Mouse (Mus musculus) brain, embryonic 14.5 days (tissue): ENCODE results near the gene March11.

Experiments used
- CTCF ChIP-seq: fragments of 200-500 bp; IDR thresholded peaks from 2 replicates; pipeline ENCODE4 v1.5.1; 2012; ENCODE audit warnings: inconsistent platforms, mild to moderate bottlenecking, moderate library complexity, borderline replicate concordance; ENCODE audit not compliant: insufficient read depth, insufficient read length; ENCODE audit errors: extremely low read depth
- POLR2A ChIP-seq: fragments of 200-500 bp; IDR thresholded peaks from 2 replicates; pipeline ENCODE4 v1.6.1; 2012; ENCODE audit warnings: mild to moderate bottlenecking, inconsistent platforms, borderline replicate concordance; ENCODE audit not compliant: poor library complexity, insufficient read depth, insufficient read length, severe bottlenecking; ENCODE audit errors: extremely low read depth

- TF ChIP-seq CTCF (no peak), POLR2A (no peak)
Observed at GRCm38 (mm10) chr15:26320402-26320801, 11.6 kb downstream of the March11 start.
